Mouse (Mus musculus) central nervous system, embryonic 11.5 days (tissue): ENCODE results near the gene Dusp6. TPM values are rescaled to one million over a fixed set of nuclear protein-coding genes. Genes with fewer than 3 reads are reported as not detected.

Source experiments
- polyA plus RNA-seq: library from polyadenylated mRNA; depleted of rRNA; stranded (reverse); fragments of >200 nt; gene quantifications from 2 replicates; pipeline ENCODE4 v1.2.3, GENCODE M21; 2012; rRNA removed

Dusp6 gene
- polyA plus RNA-seq, result 28.7 and 58.0 TPM in 2 replicates

GRCm38 (mm10) chr10:99262867-99263379 lies at the start of gene Dusp6:
Gene Dusp6, plus strand, starts transcription at chr10:99263231.

Other genes with a start within 250 kb of the Dusp6 start
- gene Poc1b, start 156.2 kb upstream of the Dusp6 start, polyA plus RNA-seq, result 33.0 and 36.2 TPM in 2 replicates
- gene Galnt4, start 155.1 kb upstream of the Dusp6 start, polyA plus RNA-seq, result 1.5 and 2.4 TPM in 2 replicates
- not detected in 2 replicates for gene Phxr2, start 136.9 kb upstream of the Dusp6 start, polyA plus RNA-seq